Mouse (Mus musculus) bone marrow, adult 2 months (tissue): Measurements from ENCODE around the gene Gan.

Experiments
- CTCF ChIP-seq: fragments of 200-500 bp; IDR thresholded peaks from 2 replicates; pipeline ENCODE4 v1.5.1; 2011; ENCODE audit warnings: low read length, control low read depth; ENCODE audit not compliant: control insufficient read depth, insufficient read depth
- POLR2A ChIP-seq: fragments of 200-500 bp; IDR thresholded peaks from 2 replicates; pipeline ENCODE4 v1.6.1; 2011; ENCODE audit warnings: low read depth, mild to moderate bottlenecking, control low read depth, low read length, borderline replicate concordance; ENCODE audit not compliant: control insufficient read depth

GRCm38 (mm10) chr8:117167243-117167883 is 9.4 kb downstream of the Gan start:
- TF ChIP-seq POLR2A (no peak), CTCF (no peak)
